Mouse (Mus musculus) adrenal gland (tissue): Measurements from ENCODE around the gene Sav1.

Source experiments
- intact Hi-C: fragments of 180-260 bp; cut with DNase I; formaldehyde crosslinking; loops from one replicate; pipeline ENCODE4 v1.15.1; 2025

Sav1 gene

DNA sequence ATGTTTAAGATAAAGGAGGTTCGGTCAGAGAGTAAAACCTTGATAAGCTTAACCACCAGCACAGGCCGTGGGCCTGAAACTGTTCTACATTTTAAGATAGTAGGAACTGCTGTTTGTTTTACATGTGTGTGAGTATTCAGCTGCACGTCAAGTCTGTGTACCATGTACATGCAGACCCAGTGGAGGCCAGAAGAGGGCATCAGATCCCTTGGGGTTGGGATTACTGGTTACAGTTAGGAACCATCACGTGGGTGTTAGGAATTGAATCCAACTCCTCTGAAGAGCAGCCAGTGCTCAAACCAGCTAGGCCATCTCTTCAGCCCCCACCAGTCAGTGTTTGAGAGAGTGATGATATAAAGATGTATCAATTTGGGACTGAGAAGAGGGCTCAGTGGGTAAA, 24.3 kb downstream of the Sav1 start:
- intact Hi-C loops = loop anchor here (5.0 kb wide), 2 partner anchors 100 to 185 kb away; no protein-coding TSS in a partner anchor

DNA sequence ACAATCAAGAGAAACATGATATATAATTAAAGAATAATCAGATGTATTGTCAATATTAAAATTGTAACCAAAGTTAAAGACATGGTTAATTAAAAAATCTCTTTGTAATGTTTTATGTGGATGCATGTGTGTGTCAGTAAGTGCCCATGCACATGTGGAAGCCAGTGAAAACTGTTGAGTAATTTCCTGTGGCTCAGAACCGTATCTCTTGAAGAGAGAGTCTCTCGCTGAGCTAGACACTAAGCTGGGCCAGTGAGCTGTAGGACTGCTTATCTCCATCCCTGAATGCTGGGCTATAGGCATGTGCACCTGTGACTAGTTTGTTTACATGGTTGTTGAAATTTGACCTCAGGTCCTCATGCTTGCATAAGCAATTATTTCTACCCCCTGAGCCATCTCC, 29.4 kb downstream of the Sav1 start:
- intact Hi-C loops = no loop called here

- intact Hi-C loops = no loop called here
These were observed 39.3 kb downstream of the Sav1 start for GRCm38 (mm10) chr12:69947502-69947901.

GRCm38 (mm10) chr12:69945861-69946260, 40.9 kb downstream of the Sav1 start:
- intact Hi-C loops = no loop called here

- intact Hi-C loops = no loop called here
These were observed 45.0 kb downstream of the Sav1 start for GRCm38 (mm10) chr12:69941655-69942329.

- intact Hi-C loops = no loop called here
These were observed 47.5 kb downstream of the Sav1 start for GRCm38 (mm10) chr12:69939291-69939690.

DNA sequence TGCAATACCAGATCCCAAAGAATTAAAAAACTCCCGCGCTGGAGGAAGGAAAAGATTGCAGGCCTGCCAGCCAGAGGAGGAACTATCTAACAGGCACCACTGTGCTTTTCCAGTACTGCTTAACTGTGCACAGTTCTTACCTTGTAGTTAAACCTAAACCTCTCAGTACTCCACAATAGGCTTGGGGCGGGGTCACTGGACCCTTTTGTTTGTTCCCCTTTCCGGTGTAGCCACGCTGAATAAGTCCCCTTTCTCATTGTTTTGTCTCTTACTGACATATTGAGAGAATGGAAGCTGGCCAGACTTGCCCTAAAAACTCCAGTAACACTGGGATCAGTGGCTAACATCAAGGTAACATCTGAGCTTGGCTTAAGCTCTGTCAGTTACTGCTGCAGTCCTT, 49.1 kb downstream of the Sav1 start:
- intact Hi-C loops = no loop called here

GRCm38 (mm10) chr12:69926716-69927115, 60.1 kb downstream of the Sav1 start:
- intact Hi-C loops = no loop called here

DNA sequence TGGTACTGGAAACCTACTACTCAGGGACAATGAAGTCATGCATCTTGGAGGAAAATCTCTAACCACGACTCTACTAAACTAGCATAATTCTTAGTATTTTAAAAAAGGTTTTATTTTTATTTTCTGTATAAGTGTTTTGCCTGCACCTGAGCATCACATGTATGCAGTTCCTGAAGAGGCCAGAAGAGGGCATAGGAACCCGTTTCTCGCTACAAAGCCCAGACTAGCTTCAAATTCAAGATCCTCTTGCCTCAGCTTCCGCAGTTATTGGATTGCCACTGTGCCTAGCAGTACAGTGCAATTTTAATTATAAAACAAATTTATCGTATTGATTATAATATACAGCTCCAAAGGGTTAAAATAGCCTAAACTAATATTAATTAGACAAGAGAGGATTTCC, 62.8 kb downstream of the Sav1 start:
- intact Hi-C loops = no loop called here

DNA sequence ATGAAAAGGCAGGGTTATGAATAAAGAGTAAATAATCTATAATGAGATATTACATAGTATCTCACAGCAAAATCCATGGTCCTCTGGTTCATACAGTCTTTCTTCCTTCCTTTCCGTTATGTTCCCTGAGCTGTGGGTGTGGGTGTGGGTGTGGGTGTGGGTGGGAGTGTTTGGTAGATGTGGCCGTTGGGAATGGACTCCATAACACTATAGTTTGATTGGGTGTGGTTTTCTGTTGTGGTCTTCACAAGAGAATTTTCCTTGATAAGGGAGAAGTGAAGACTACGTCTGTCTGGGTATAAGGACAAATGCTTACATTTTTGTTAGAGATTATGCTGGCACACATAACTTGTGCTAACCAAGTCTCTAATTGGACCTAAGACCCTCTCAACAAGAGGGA, 63.2 kb downstream of the Sav1 start:
- intact Hi-C loops = no loop called here

DNA sequence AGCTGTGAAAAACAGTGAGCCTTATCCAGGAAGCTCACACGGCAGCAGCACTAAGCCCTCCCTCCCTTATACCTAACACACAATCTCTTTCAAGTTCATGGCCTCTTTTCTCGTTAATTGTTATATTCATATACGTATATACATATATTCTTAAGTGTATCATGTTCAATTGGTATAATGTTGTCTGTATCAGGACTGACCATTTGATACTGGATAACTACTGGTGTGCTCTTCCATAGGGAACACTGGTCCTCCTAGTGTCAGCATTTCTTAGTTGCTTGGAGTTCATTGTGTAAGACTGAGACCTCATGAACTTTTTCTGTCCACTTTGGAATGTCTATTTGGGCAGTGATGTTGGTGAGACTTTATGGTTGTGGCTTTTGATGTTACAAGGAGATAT, 63.7 kb downstream of the Sav1 start:
- intact Hi-C loops = no loop called here

GRCm38 (mm10) chr12:69922099-69922498, 64.7 kb downstream of the Sav1 start:
- intact Hi-C loops = no loop called here

DNA sequence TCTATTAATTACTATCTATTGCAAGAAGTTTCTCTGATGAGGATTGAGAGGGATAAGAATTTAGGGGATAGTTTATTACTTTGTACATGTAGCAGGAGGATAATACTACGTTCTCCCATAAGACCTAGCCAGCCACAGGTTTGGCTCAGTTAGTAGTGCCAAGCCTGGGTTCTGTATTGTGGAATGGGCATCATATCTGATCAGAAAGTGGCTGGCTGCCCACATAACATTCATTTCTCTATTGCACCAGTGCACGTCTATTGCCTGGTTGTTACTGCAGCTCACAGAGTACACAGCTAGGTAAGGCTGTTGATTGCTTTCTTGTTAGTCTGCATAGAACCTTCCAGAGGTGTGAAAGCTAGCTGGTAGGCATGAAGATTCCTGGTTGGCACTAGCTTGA, 68.9 kb downstream of the Sav1 start:
- intact Hi-C loops = no loop called here
